Mouse (Mus musculus) natural killer cell, adult 2 months (primary cell): ENCODE results near the gene Dnajc15.
A peak's percentile ranks its signal among the peaks of the same experiment; 100 is the strongest.
"Not testable (repeated sequence)": the region's sequence is repeated elsewhere in the genome, so short reads cannot be mapped to it uniquely, and the experiment has no call there.

Experiments used
- DNase-seq, 2 experiments: peaks; one replicate each; pipeline ENCODE4 v3.0.0; 2022; ENCODE audit warnings: low spot score in 2 of 2

Dnajc15 gene

GRCm38 (mm10) chr14:77874304-77875241 is at the start of gene Dnajc15:
Gene Dnajc15 (minus strand): TSS chr14:77875125.
- peak; percentile 75 to 83 for DNase-seq

- no peak for DNase-seq
Observed at GRCm38 (mm10) chr14:77923076-77923865, 48.3 kb upstream of the Dnajc15 start.

- no peak for DNase-seq
Observed at GRCm38 (mm10) chr14:77921641-77922040, 46.7 kb upstream of the Dnajc15 start.

GRCm38 (mm10) chr14:77915776-77916175 is 40.9 kb upstream of the Dnajc15 start:
- no peak for DNase-seq

GRCm38 (mm10) chr14:77906586-77906985 is 31.7 kb upstream of the Dnajc15 start:
- DNase-seq: no peak

- DNase-seq: no peak
Observed at GRCm38 (mm10) chr14:77905466-77905865, 30.5 kb upstream of the Dnajc15 start.

- DNase-seq: peak; percentile 53 to 58
Observed at GRCm38 (mm10) chr14:77904171-77904762, 29.3 kb upstream of the Dnajc15 start, which contains the start of gene Epsti1. Gene Epsti1 (plus strand): TSS chr14:77904239.

- no peak for DNase-seq
Observed at GRCm38 (mm10) chr14:77902541-77902940, 27.6 kb upstream of the Dnajc15 start.

- no peak for DNase-seq
Observed at GRCm38 (mm10) chr14:77895951-77896350, 21.0 kb upstream of the Dnajc15 start.

- DNase-seq: no peak
Observed at GRCm38 (mm10) chr14:77889911-77890310, 15.0 kb upstream of the Dnajc15 start.

- no peak for DNase-seq
Observed at GRCm38 (mm10) chr14:77886941-77887340, 12.0 kb upstream of the Dnajc15 start.

GRCm38 (mm10) chr14:77886376-77886775 is 11.5 kb upstream of the Dnajc15 start:
- no peak for DNase-seq

GRCm38 (mm10) chr14:77882669-77883068 is 7.7 kb upstream of the Dnajc15 start:
- DNase-seq: no peak

- DNase-seq: no peak
Observed at GRCm38 (mm10) chr14:77881998-77882397, 7.1 kb upstream of the Dnajc15 start.

- DNase-seq: not testable (repeated sequence)
Observed at GRCm38 (mm10) chr14:77877876-77878275, 3.0 kb upstream of the Dnajc15 start.

- no peak for DNase-seq
Observed at GRCm38 (mm10) chr14:77876199-77876598, 1.3 kb upstream of the Dnajc15 start.

GRCm38 (mm10) chr14:77871380-77871975 is 3.4 kb downstream of the Dnajc15 start:
- DNase-seq: peak; percentile 12 to 30

- DNase-seq: peak; percentile 43 to 47
Observed at GRCm38 (mm10) chr14:77870926-77871325, 4.0 kb downstream of the Dnajc15 start.

- DNase-seq: no peak
Observed at GRCm38 (mm10) chr14:77867601-77868000, 7.3 kb downstream of the Dnajc15 start.

GRCm38 (mm10) chr14:77864510-77864909 is 10.4 kb downstream of the Dnajc15 start:
- no peak for DNase-seq

- DNase-seq: no peak
Observed at GRCm38 (mm10) chr14:77864051-77864450, 10.9 kb downstream of the Dnajc15 start.
